Mouse (Mus musculus) embryonic facial prominence, embryonic 12.5 days (tissue): ENCODE measurements around the gene Bend7. TPM values are rescaled to one million over a fixed set of nuclear protein-coding genes. Genes with fewer than 3 reads are reported as not detected.

ENCODE experiments used
- ATAC-seq: fragments of 200-750 bp; cut with Nextera tagmentation; 2 replicates; pipeline ENCODE4 v1.8.0; 2017; ENCODE audit not compliant: insufficient number of reproducible peaks, insufficient read depth, low FRiP score, low TSS enrichment
- H3K27ac ChIP-seq: fragments of 300-500 bp; sonication (generic); 2 replicates; pipeline ENCODE4 v1.5.1; 2016; ENCODE audit warnings: mild to moderate bottlenecking
- H3K27me3 ChIP-seq: fragments of 300-500 bp; sonication (generic); 2 replicates; pipeline ENCODE4 v1.6.1; 2016; ENCODE audit warnings: mild to moderate bottlenecking, moderate library complexity
- H3K36me3 ChIP-seq: fragments of 300-500 bp; sonication (generic); 2 replicates; pipeline ENCODE4 v1.6.1; 2016; ENCODE audit warnings: mild to moderate bottlenecking
- H3K4me1 ChIP-seq: fragments of 300-500 bp; sonication (generic); 2 replicates; pipeline ENCODE4 v1.6.1; 2016
- H3K4me2 ChIP-seq: fragments of 300-500 bp; sonication (generic); replicated peaks from 2 replicates; pipeline ENCODE4 v1.6.1; 2016; ENCODE audit warnings: mild to moderate bottlenecking, moderate library complexity
- H3K4me3 ChIP-seq: fragments of 300-500 bp; sonication (generic); 2 replicates; pipeline ENCODE4 v1.5.1; 2016; ENCODE audit warnings: mild to moderate bottlenecking
- H3K9ac ChIP-seq: fragments of 300-500 bp; sonication (generic); 2 replicates; pipeline ENCODE4 v1.6.1; 2016; ENCODE audit warnings: mild to moderate bottlenecking, moderate library complexity
- H3K9me3 ChIP-seq: fragments of 300-500 bp; sonication (generic); 2 replicates; pipeline ENCODE4 v1.6.1; 2016; ENCODE audit warnings: mild to moderate bottlenecking, moderate library complexity
- WGBS: fragments of 180-500 bp; shearing (Covaris S2); methylation state at CpG from one replicate; pipeline ENCODE4 v1.1.7; 2016; 5-methylcytosine and 5-hydroxymethylcytosine counted together
- polyA plus RNA-seq: library from polyadenylated mRNA; unstranded; fragments of >200 nt; fragmentation: Nextera tagmentation; extraction: Ambion mirVana; gene quantifications from 2 replicates; pipeline ENCODE4 v1.2.1, GENCODE M21; 2016

Gene Bend7
- polyA plus RNA-seq, 1 experiment from 2014 or later = 2.3 TPM

- H3K27ac ChIP-seq = no peak overlapping the region
- no peaks in the 10 kb centered on the region for H3K9me3 ChIP-seq
- 89% methylated on average over 4 of the region's 4 CpGs for WGBS
- H3K27me3 ChIP-seq = no peaks in the 10 kb centered on the region
- no peak for ATAC-seq
- no peaks in the 10 kb centered on the region for H3K36me3 ChIP-seq
- H3K4me2 ChIP-seq = no peak overlapping the region
- H3K9ac ChIP-seq = no peak overlapping the region
- H3K4me1 ChIP-seq = no peaks in the 10 kb centered on the region
- no peak overlapping the region for H3K4me3 ChIP-seq
Observed at GRCm38 (mm10) chr2:4736798-4737155, 19.1 kb downstream of the Bend7 start.

GRCm38 (mm10) chr2:4751918-4752317, 34.3 kb downstream of the Bend7 start:
- H3K9ac ChIP-seq = no peak overlapping the region
- H3K4me2 ChIP-seq = no peak overlapping the region
- H3K27ac ChIP-seq = no peak overlapping the region
- H3K4me1 ChIP-seq = no peaks in the 10 kb centered on the region
- no peaks in the 10 kb centered on the region for H3K27me3 ChIP-seq
- H3K4me3 ChIP-seq = no peak overlapping the region
- WGBS = 91% methylated on average over 6 of the region's 6 CpGs
- H3K9me3 ChIP-seq = no peaks in the 10 kb centered on the region
- H3K36me3 ChIP-seq = no peaks in the 10 kb centered on the region
- no peak for ATAC-seq

- no peaks in the 10 kb centered on the region for H3K27me3 ChIP-seq
- no peak overlapping the region for H3K9ac ChIP-seq
- H3K9me3 ChIP-seq = no peaks in the 10 kb centered on the region
- no peaks in the 10 kb centered on the region for H3K36me3 ChIP-seq
- no peak for ATAC-seq
- no peak overlapping the region for H3K4me3 ChIP-seq
- no peaks in the 10 kb centered on the region for H3K4me1 ChIP-seq
- 74% methylated on average over 8 of the region's 8 CpGs for WGBS
- H3K27ac ChIP-seq = no peak overlapping the region
- H3K4me2 ChIP-seq = no peak overlapping the region
Observed at GRCm38 (mm10) chr2:4755716-4756115, 38.1 kb downstream of the Bend7 start.

- Histone ChIP-seq H3K4me2 (no peak overlapping the region), H3K9ac (no peak overlapping the region), H3K4me3 (no peak overlapping the region), H3K27ac (no peak overlapping the region), H3K4me1 (no peaks in the 10 kb centered on the region), H3K27me3 (no peaks in the 10 kb centered on the region), H3K36me3 (no peaks in the 10 kb centered on the region), H3K9me3 (no peaks in the 10 kb centered on the region)
- no peak for ATAC-seq
- WGBS = 67% methylated on average over 3 of the region's 3 CpGs
Observed at GRCm38 (mm10) chr2:4757218-4757617, 39.6 kb downstream of the Bend7 start.

GRCm38 (mm10) chr2:4760741-4761140, 43.1 kb downstream of the Bend7 start:
- H3K36me3 ChIP-seq = no peaks in the 10 kb centered on the region
- 69% methylated on average over 5 of the region's 5 CpGs for WGBS
- H3K4me3 ChIP-seq = no peak overlapping the region
- ATAC-seq = no peak
- H3K27ac ChIP-seq = no peak overlapping the region
- H3K27me3 ChIP-seq = no peaks in the 10 kb centered on the region
- no peak overlapping the region for H3K9ac ChIP-seq
- no peaks in the 10 kb centered on the region for H3K9me3 ChIP-seq
- no peaks in the 10 kb centered on the region for H3K4me1 ChIP-seq
- no peak overlapping the region for H3K4me2 ChIP-seq

GRCm38 (mm10) chr2:4761906-4762305, 44.3 kb downstream of the Bend7 start:
- Histone ChIP-seq H3K27me3 (no peaks in the 10 kb centered on the region), H3K4me1 (no peaks in the 10 kb centered on the region), H3K9me3 (no peaks in the 10 kb centered on the region), H3K27ac (no peak overlapping the region), H3K36me3 (no peaks in the 10 kb centered on the region), H3K4me3 (no peak overlapping the region), H3K4me2 (no peak overlapping the region), H3K9ac (no peak overlapping the region)
- no peak for ATAC-seq
- 80% methylated on average over 5 of the region's 5 CpGs for WGBS

GRCm38 (mm10) chr2:4764071-4764470, 46.4 kb downstream of the Bend7 start:
- H3K4me2 ChIP-seq = no peak overlapping the region
- WGBS = 78% methylated on average over 3 of the region's 3 CpGs
- H3K27ac ChIP-seq = no peak overlapping the region
- H3K9me3 ChIP-seq = no peaks in the 10 kb centered on the region
- no peak for ATAC-seq
- no peaks in the 10 kb centered on the region for H3K27me3 ChIP-seq
- no peak overlapping the region for H3K4me3 ChIP-seq
- H3K4me1 ChIP-seq = no peaks in the 10 kb centered on the region
- no peaks in the 10 kb centered on the region for H3K36me3 ChIP-seq
- H3K9ac ChIP-seq = no peak overlapping the region

GRCm38 (mm10) chr2:4770376-4770775, 52.7 kb downstream of the Bend7 start:
- H3K36me3 ChIP-seq = no peaks in the 10 kb centered on the region
- 89% methylated on average over 2 of the region's 2 CpGs for WGBS
- ATAC-seq = no peak

GRCm38 (mm10) chr2:4773911-4774310, 56.3 kb downstream of the Bend7 start:
- Histone ChIP-seq H3K4me1 (no peaks in the 10 kb centered on the region), H3K27ac (no peak overlapping the region)
- ATAC-seq = no peak

More at GRCm38 (mm10) chr2:4770376-4770775, 52.7 kb downstream of the Bend7 start:
- Histone ChIP-seq H3K4me1 (no peaks in the 10 kb centered on the region), H3K9ac (no peak overlapping the region), H3K4me3 (no peak overlapping the region), H3K27ac (no peak overlapping the region), H3K9me3 (no peaks in the 10 kb centered on the region), H3K27me3 (no peaks in the 10 kb centered on the region), H3K4me2 (no peak overlapping the region)

GRCm38 (mm10) chr2:4777291-4777690, 59.7 kb downstream of the Bend7 start:
- no peak overlapping the region for H3K4me2 ChIP-seq
- H3K36me3 ChIP-seq = no peaks in the 10 kb centered on the region
- H3K27ac ChIP-seq = no peak overlapping the region
- ATAC-seq = no peak
- 85% methylated on average over 8 of the region's 8 CpGs for WGBS
- no peaks in the 10 kb centered on the region for H3K4me1 ChIP-seq
- no peaks in the 10 kb centered on the region for H3K27me3 ChIP-seq
- H3K9ac ChIP-seq = no peak overlapping the region
- H3K9me3 ChIP-seq = no peaks in the 10 kb centered on the region
- H3K4me3 ChIP-seq = no peak overlapping the region

More at GRCm38 (mm10) chr2:4773911-4774310, 56.3 kb downstream of the Bend7 start:
- no peaks in the 10 kb centered on the region for H3K36me3 ChIP-seq
- no peak overlapping the region for H3K9ac ChIP-seq
- H3K9me3 ChIP-seq = no peaks in the 10 kb centered on the region
- no peak overlapping the region for H3K4me2 ChIP-seq
- no peak overlapping the region for H3K4me3 ChIP-seq
- no peaks in the 10 kb centered on the region for H3K27me3 ChIP-seq
- 97% methylated on average over 6 of the region's 6 CpGs for WGBS

- H3K27me3 ChIP-seq = no peaks in the 10 kb centered on the region
Observed at GRCm38 (mm10) chr2:4781641-4782040, 64.0 kb downstream of the Bend7 start.

GRCm38 (mm10) chr2:4782401-4782800, 64.8 kb downstream of the Bend7 start:
- no peak for ATAC-seq
- 74% methylated on average over 4 of the region's 4 CpGs for WGBS
- Histone ChIP-seq H3K4me3 (no peak overlapping the region), H3K9me3 (no peaks in the 10 kb centered on the region), H3K36me3 (no peaks in the 10 kb centered on the region), H3K27me3 (no peaks in the 10 kb centered on the region), H3K9ac (no peak overlapping the region), H3K4me2 (no peak overlapping the region), H3K4me1 (no peaks in the 10 kb centered on the region), H3K27ac (no peak overlapping the region)

More at GRCm38 (mm10) chr2:4781641-4782040, 64.0 kb downstream of the Bend7 start:
- WGBS = 77% methylated on average over 3 of the region's 3 CpGs
- H3K9me3 ChIP-seq = no peaks in the 10 kb centered on the region
- H3K9ac ChIP-seq = no peak overlapping the region
- no peak overlapping the region for H3K4me2 ChIP-seq
- H3K4me1 ChIP-seq = no peaks in the 10 kb centered on the region
- no peak for ATAC-seq
- no peaks in the 10 kb centered on the region for H3K36me3 ChIP-seq
- H3K4me3 ChIP-seq = no peak overlapping the region
- no peak overlapping the region for H3K27ac ChIP-seq
